Mouse (Mus musculus): ENCODE measurements around the gene Agpat2.

Gene Agpat2

DNA sequence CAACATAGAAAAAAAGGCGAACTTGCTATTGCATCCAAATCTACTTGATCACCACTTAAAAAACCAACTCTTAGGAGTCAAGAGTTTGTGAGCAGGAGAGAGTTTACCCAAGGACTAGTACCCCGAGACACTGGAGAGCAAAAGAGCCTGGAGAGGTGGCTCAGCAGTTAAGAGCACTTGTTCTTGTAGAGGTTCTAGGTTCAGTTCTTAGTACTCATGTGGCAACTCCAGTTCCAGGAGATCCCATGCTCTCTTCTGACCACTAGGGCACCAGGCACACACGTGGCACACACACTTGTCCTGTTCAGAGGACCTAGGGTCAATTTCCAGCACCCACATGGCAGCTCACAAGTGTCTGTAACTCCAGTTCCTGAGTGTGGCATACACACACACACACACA is 21.9 kb upstream of the Agpat2 start:
- no peak for DNase-seq (ENCODE audit: low spot score)

DNA sequence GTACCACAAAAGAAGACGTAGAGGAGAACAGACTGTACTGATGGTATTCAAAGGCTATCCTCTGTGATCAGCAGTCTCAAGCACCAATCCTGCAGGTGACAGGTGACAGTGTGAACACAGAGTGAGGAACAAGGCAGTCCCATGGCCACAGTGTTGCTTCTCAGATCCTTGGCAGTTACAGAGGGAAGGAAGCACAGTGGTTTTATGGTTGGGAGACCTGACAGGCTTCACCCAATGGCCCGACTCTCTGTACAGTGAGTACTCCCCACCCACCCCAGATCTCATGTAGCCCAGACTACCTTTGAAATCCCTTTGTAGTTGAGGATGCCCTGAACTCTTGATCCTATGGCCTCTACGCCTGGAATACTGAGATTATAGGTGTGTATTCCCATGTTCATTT is 21.2 kb upstream of the Agpat2 start:
- no peak for DNase-seq (ENCODE audit: low spot score)

GRCm38 (mm10) chr2:26622984-26623383 is 18.8 kb upstream of the Agpat2 start:
- no peak for DNase-seq (ENCODE audit: low spot score)

GRCm38 (mm10) chr2:26621246-26621645 is 17.0 kb upstream of the Agpat2 start:
- DNase-seq (ENCODE audit: low spot score): no peak

DNA sequence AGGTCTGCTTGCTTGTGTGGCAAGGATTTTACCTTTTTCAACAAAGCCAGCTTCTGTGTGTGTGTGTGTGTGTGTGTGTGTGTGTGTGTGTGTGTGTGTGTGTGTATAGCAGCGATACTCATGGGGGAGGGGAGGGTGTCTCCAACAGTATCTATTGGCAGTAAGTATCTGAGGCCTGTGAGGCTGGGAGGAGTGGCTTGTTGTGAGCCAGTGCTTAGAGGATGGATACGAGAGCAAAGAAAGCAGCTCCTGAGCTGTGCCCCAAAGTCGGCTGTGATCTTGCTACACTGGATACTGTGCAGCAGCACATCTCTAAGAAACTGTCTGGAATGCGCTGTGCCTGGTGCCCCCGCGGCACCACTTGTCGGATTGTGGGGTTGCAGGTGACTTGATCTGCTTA is 13.7 kb upstream of the Agpat2 start:
- no peak for DNase-seq (ENCODE audit: low spot score)

GRCm38 (mm10) chr2:26617331-26617730 is 13.1 kb upstream of the Agpat2 start:
- no peak for DNase-seq (ENCODE audit: low spot score)

DNA sequence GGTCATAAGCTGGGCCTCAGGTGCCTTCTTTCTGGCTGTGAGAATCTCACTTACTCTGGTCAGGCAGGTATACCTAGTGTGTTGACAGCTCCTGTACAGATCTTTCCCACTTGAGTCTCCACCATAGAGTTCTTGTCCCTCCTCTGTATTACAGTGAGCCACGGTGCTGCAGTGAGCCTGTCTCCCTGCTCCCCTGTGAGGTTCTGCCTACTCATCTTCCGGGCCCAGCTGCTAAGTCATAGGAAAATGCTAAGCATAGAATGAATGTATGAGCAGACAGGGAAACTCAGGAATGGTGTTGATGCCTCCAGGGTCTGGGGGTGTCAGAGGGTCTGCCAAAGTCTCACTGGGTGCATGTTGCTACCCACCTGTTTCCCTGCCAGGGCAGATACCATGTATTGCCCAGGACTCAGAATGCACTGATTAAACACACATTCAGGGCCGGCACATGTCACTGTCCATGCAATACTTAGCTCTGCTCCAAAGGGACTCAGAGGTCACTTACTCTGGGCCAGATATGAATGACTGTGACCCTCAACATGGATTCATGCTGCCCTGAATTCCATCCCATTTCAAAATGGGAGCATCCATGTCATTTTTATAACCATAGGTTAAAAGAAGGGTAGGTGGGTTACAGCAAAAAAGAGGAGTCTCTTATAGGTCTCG is 11.4 kb upstream of the Agpat2 start:
- no peak for DNase-seq (ENCODE audit: low spot score)

GRCm38 (mm10) chr2:26614903-26615302 is 10.7 kb upstream of the Agpat2 start:
- DNase-seq (ENCODE audit: low spot score): no peak

GRCm38 (mm10) chr2:26611896-26612295 is 7.7 kb upstream of the Agpat2 start:
- DNase-seq (ENCODE audit: low spot score): no peak

DNA sequence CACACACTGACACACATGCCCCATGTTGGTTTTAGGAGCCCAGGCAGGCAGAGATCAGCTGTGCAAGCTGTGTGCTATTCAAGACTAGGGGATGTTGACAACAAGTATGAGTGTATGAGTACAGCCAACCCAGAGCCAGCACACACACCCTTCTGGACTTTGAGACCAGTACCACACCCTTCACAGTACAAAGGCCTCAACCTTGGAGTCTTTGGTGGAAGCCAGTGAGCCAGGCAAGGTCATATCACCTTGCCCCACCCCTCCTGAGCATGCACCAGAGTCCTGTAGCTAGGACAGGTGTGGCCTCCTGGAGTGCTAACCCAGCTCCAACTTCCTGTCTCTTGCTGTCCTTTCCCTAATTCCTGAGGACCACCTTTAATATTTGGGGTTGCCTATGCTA is 6.8 kb upstream of the Agpat2 start:
- no peak for DNase-seq (ENCODE audit: low spot score)

- no peak for DNase-seq (ENCODE audit: low spot score)
These were observed 6.3 kb upstream of the Agpat2 start for GRCm38 (mm10) chr2:26610526-26610925.

DNA sequence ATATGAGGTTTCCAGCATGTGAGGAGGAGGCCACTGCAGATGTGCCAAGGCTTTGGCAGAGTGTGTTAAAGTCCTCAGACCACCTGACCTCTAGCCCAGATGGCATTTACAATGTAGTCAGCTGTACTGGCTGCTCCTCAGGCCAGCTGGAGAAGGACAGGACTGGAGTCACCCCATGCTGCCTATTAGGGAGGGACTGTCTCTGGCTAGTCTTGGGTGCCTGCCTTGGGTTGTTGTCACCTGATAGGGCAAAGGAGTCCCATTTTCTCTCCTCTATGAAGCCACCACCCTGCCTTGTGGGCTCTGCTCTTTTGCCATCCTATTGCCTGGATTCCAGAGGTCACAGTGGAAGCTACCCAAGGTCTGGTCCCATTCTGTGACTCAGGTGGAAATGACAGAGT is 5.0 kb upstream of the Agpat2 start:
- no peak for DNase-seq (ENCODE audit: low spot score)

GRCm38 (mm10) chr2:26608781-26609180 is 4.6 kb upstream of the Agpat2 start:
- no peak for DNase-seq (ENCODE audit: low spot score)

- no peak for DNase-seq (ENCODE audit: low spot score)
These were observed 3.1 kb upstream of the Agpat2 start for GRCm38 (mm10) chr2:26607056-26607910.

- no peak for DNase-seq (ENCODE audit: low spot score)
These were observed 2.4 kb upstream of the Agpat2 start for GRCm38 (mm10) chr2:26606579-26606978.

DNA sequence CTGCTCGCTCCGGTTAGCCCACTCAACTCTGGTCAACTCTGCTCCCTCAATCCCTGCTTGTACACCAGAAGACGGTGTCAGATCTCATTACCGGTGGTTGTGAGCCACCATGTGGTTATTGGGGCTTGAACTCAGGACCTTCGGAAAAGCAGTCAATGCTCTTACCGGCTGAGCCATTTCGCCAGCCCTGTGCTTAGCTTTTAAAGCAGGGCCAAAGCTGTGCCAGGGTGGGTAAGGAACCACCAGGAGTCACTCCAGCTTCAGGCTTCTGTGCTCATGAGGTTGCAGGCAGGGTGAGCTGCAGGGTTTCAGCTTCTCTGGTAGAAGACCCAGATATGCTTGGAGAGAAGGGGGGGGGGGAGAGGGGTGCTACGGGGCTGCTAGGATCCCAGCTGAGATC is 1.1 kb upstream of the Agpat2 start:
- DNase-seq (ENCODE audit: low spot score): no peak

DNA sequence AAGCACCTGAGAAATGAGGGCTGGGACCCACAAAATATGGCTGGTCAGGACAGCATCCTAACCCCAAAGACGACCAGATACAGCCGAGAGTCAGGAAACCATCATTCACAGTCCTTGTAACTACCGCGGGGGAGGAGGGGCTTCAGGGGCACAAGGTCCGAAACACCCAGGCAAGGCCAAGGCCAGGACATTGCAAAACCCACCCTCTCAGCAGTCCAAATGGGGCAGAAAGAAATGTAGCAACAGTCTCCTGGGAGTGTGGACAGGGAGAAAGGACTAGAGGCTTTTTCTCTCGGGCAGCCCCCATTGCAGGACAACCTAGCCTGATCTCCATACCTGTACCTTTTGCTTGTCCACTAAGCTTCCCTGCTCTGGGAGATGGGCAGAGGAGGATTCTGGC is 1.1 kb downstream of the Agpat2 start:
- DNase-seq (ENCODE audit: low spot score): no peak

- no peak for DNase-seq (ENCODE audit: low spot score)
These were observed 1.6 kb downstream of the Agpat2 start for GRCm38 (mm10) chr2:26602631-26603030.

DNA sequence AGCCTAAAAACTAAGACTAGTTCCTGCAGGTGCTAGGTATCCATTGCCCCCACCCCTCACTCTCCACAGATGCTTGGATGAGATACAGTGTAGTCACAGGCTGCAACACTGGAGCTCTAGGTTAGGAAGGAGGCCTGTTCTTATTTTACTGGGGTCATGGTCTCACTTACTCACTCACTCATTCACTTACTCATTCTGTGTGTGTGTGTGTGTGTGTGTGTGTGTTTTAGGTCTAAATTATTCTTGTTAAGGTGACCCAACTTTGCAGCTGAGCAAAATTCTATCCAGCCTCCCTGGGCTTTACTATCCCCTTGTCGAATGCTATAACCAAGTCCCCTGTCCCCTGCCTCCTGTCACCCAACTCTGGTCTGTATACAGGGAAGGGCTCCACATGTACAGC is 2.6 kb downstream of the Agpat2 start:
- no peak for DNase-seq (ENCODE audit: low spot score)

DNA sequence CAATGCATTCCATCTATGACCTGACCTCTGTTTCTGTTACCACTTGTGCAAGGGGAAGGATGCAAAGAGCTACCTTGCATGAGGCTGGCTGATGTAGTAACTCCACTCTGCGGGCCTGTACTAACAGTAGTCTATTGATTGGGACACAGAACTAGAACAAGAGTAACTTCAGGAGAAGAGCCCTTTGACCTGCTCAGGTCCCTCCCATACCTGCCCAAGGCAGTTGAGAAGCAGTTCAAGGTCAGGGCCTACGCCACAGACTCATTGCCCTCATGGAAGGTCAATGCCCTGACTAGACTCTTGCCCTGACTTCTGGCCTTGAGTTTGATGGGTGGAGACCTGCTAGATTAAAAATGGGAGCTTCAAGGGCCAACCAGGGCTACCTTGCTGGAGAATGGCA is 3.6 kb downstream of the Agpat2 start:
- no peak for DNase-seq (ENCODE audit: low spot score)

- DNase-seq (ENCODE audit: low spot score): no peak
These were observed 4.3 kb downstream of the Agpat2 start for GRCm38 (mm10) chr2:26599965-26600364.

DNA sequence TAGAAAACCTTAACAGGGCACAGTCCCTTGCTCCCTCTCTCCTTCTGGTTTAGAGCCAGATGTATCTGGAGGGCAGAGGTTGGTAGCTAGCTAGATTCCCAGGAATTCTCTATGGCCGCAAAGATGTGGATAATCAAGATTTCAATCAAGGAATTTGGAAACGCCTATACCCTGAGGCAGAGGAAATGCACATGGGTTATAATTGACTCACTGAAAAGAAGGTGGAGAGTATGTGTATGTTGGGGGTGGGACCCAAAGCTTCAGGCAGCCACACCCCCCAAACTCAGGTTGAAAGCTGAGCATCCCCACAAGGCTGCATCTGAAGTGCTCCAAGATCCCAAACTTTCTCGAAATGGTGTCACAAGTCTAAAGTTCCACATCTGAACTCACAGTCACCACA is 5.8 kb downstream of the Agpat2 start:
- no peak for DNase-seq (ENCODE audit: low spot score)

- no peak for DNase-seq (ENCODE audit: low spot score)
These were observed 6.4 kb downstream of the Agpat2 start for GRCm38 (mm10) chr2:26597810-26598209.

- DNase-seq (ENCODE audit: low spot score): no peak
These were observed 7.3 kb downstream of the Agpat2 start for GRCm38 (mm10) chr2:26596898-26597297.

Measured in ovary, postnatal 36 days (tissue).